Mouse (Mus musculus) forebrain, postnatal 0 days (tissue): ENCODE data around the gene Tor2a. TPM values are rescaled to one million over a fixed set of nuclear protein-coding genes. Genes with fewer than 3 reads are reported as not detected.

ENCODE experiments used
- ATAC-seq: fragments of 200-750 bp; cut with Nextera tagmentation; 2 replicates; pipeline ENCODE4 v1.8.0; 2017; ENCODE audit warnings: mild to moderate bottlenecking, moderate library complexity
- DNase-seq: peaks from one replicate; pipeline ENCODE4 v3.0.0-alpha.2; 2015
- H3K27ac ChIP-seq: fragments of 300-500 bp; sonication (generic); 2 replicates; pipeline ENCODE4 v1.5.1; 2014; ENCODE audit warnings: low read depth, mild to moderate bottlenecking, antibody characterized with exemption, low read length, moderate library complexity, mixed read lengths
- H3K27me3 ChIP-seq: fragments of 300-500 bp; sonication (generic); 2 replicates; pipeline ENCODE4 v1.6.1; 2014; ENCODE audit warnings: mild to moderate bottlenecking, low read length, mixed read lengths; ENCODE audit not compliant: insufficient read depth
- H3K36me3 ChIP-seq: fragments of 300-500 bp; sonication (generic); 2 replicates; pipeline ENCODE4 v1.6.1; 2014; ENCODE audit warnings: mild to moderate bottlenecking, moderate library complexity; ENCODE audit not compliant: insufficient read depth
- H3K4me1 ChIP-seq: fragments of 300-500 bp; sonication (generic); 2 replicates; pipeline ENCODE4 v1.6.1; 2014; ENCODE audit warnings: antibody characterized with exemption; ENCODE audit not compliant: insufficient read depth
- H3K4me2 ChIP-seq: fragments of 300-500 bp; sonication (generic); 2 replicates; pipeline ENCODE4 v1.6.1; 2014; ENCODE audit warnings: low read depth, mild to moderate bottlenecking, moderate library complexity
- H3K4me3 ChIP-seq: fragments of 300-500 bp; sonication (generic); 2 replicates; pipeline ENCODE4 v1.5.1; 2014; ENCODE audit warnings: low read depth, low read length, mixed read lengths
- H3K9ac ChIP-seq: fragments of 300-500 bp; sonication (generic); 2 replicates; pipeline ENCODE4 v1.6.1; 2014; ENCODE audit warnings: mild to moderate bottlenecking
- H3K9me3 ChIP-seq: fragments of 300-500 bp; sonication (generic); 2 replicates; pipeline ENCODE4 v1.6.1; 2016; ENCODE audit warnings: low read length
- CTCF ChIP-seq: sonication (generic); IDR thresholded peaks from 2 replicates; pipeline ENCODE4 v1.5.1; 2016; ENCODE audit warnings: antibody characterized with exemption, control low read depth, low read depth
- WGBS: fragments of 180-500 bp; shearing (Covaris S2); extraction: QIAGEN DNeasy Blood & Tissue Kit; methylation state at CpG from one replicate; pipeline ENCODE4 v1.1.7; 2014; 5-methylcytosine and 5-hydroxymethylcytosine counted together
- polyA plus RNA-seq: library from polyadenylated mRNA; unstranded; fragments of >200 nt; fragmentation: Nextera tagmentation; extraction: Ambion mirVana; gene quantifications from 2 replicates; pipeline ENCODE4 v1.2.1, GENCODE M21; 2015
- total RNA-seq: library from RNA; depleted of rRNA; stranded (reverse); fragments of >200 nt; gene quantifications from 2 replicates; pipeline ENCODE4 v1.2.3, GENCODE M21; 2014

The Tor2a gene
- total and polyA plus RNA-seq, 2 experiments from 2014 or later = 44.8 to 54.3 TPM

DNA sequence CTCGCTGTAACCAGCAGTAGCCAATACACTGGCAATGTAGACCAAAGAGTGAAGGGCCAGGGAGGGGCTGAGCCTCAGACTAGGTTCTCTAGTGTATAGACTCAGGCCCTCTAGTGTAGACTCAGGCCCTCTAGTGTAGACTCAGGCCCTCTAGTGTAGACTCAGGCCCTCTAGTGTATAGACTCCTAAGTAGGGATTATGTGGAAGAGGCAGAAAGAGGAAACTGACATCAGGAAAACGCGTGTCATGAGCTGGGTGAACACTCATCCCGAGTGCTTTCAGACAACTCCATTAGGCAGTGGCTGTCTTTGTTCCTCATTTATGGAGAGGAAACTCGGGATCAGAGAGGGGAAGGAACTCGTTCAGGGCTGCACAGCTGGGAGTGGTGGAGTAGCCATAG lies 20.0 kb upstream of the Tor2a start:
- H3K9me3 ChIP-seq = no peaks in the 10 kb centered on the region
- WGBS = 54% methylated on average over 6 of the region's 6 CpGs

DNA sequence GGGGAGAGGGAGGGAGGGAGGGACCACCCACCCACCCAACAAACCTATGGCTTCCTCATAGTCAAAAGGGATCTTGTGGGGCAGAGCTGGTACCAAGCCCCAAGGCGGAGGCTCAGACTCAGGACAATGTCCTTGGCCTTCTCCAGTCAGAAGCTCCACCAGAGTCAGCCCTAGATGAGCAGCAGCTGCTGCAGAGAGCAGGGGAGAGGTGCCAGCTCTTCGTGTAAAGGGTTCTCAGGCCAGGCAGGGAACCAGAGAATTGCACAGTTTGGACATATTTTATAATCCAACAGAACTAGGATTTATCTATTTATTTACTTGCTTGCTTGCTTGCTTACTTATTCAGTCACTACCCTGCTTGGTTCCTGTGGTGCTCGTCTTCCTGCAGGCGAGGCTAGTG lies 17.7 kb upstream of the Tor2a start:
- Histone ChIP-seq H3K27ac (no peak overlapping the region), H3K9me3 (no peaks in the 10 kb centered on the region), H3K27me3 (no peaks in the 10 kb centered on the region), H3K4me2 (no peak overlapping the region), H3K4me3 (no peak overlapping the region), H3K4me1 (peaks cover 8% of the 10 kb centered on the region; the same call in 1 of the 2 replicates), H3K9ac (no peak overlapping the region), H3K36me3 (peaks cover 2% of the 10 kb centered on the region; the same call in 1 of the 2 replicates)
- TF ChIP-seq CTCF = no peak
- WGBS = 64% methylated on average over 4 of the region's 4 CpGs
- DNase-seq (no peak), ATAC-seq (no peak)

More for the DNA sequence above, 20.0 kb upstream of the Tor2a start:
- TF ChIP-seq CTCF = 0 out of 2 replicates have a peak, but pooled peaks have one; percentile 3
- Histone ChIP-seq H3K27ac (no peak overlapping the region), H3K4me2 (no peak overlapping the region), H3K4me3 (no peak overlapping the region), H3K4me1 (peaks cover 8% of the 10 kb centered on the region; the same call in 1 of the 2 replicates), H3K9ac (no peak overlapping the region), H3K36me3 (no peaks in the 10 kb centered on the region), H3K27me3 (no peaks in the 10 kb centered on the region)
- DNase-seq (no peak), ATAC-seq (no peak)

DNA sequence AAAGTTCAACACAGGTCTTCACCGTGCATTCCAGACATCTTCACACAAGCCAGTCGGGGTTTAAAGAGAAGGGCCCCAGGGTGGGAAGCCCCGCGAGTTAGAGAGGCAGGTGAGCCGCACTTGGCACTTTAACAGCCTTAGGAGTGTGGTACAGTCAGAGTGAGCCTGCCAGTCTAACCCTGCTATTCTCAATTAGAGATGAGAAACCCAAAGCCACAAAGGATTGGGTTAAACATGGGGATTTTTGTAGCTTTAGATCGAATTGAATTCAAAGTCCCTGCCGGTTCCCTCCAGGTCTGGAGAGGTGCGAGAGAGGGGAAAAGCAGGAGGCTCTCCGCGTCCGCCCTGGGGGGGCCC lies 16.1 kb upstream of the Tor2a start, which contains the start of gene 6330409D20Rik:
Gene 6330409D20Rik, minus strand, starts transcription at position 101 of the 357 bp plus-strand sequence.
- Histone ChIP-seq H3K4me3 (peak within 1 kb of the TSS; percentile 89), H3K4me2 (peak within 1 kb of the TSS; percentile 72), H3K4me1 (peaks cover 8% of the 10 kb centered on the region; the same call in 1 of the 2 replicates), H3K36me3 (peaks cover 18% of the 10 kb centered on the region), H3K27ac (peak within 1 kb of the TSS; percentile 86), H3K27me3 (no peaks in the 10 kb centered on the region), H3K9ac (peak within 1 kb of the TSS; percentile 92), H3K9me3 (no peaks in the 10 kb centered on the region)
- WGBS = 9% methylated on average over 11 of the region's 11 CpGs
- TF ChIP-seq CTCF = no peak
- DNase-seq (no peak), ATAC-seq (no peak)

DNA sequence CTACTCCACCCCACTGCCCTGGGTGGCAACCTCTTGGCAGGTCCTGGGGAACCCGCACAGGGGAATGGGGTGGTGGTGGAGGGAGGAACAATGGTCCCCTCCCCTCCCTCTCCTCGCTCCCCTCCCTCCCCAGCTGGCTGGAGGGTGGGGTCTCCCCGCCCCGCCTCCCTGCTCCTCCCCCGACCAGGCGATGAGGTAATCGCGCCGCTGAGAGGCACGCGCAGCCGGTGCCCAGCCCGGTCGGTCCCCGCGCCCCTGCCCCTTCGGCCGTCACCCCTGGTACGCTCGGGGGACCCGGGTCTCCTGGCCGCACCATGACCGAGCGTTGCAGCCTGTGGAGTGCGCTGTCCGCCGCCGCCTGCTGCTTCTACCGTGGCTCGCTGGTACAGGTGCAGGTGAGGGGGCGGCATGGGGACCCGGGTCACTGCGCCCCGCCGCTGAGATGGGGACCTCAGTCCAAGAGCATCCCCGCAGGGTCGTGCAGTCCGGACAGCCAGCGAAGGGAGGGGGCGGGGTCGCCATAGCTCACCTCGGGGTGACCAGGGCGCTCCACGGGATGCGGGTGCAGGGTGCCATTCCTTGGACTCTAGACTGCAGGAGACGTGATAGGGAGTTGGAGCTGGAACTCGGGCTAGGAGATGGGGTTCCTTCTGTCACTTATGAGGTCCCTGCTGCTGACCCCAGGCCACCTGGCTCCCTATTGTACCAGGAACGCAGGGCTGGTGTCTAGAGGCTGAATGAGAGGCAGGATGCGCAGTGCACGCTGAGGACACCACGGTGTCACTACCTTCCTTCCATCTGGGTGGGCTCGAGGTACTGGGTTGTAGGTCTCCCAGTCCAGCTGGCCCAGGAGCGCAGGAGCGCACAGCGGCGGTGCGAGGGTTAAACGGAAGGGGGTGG lies 15.5 kb upstream of the Tor2a start:
- Histone ChIP-seq H3K27me3 (no peaks in the 10 kb centered on the region), H3K27ac (peak overlapping the region; percentile 86), H3K4me3 (peak overlapping the region; percentile 89), H3K4me1 (peaks cover 8% of the 10 kb centered on the region; the same call in 1 of the 2 replicates), H3K9ac (peak overlapping the region; percentile 92), H3K9me3 (no peaks in the 10 kb centered on the region), H3K36me3 (peaks cover 25% of the 10 kb centered on the region), H3K4me2 (peak overlapping the region; percentile 72)
- no peak for TF ChIP-seq CTCF
- ATAC-seq (peak; percentile 52), DNase-seq (peak; percentile 82)
- 11% methylated on average over 57 of the region's 58 CpGs for WGBS

DNA sequence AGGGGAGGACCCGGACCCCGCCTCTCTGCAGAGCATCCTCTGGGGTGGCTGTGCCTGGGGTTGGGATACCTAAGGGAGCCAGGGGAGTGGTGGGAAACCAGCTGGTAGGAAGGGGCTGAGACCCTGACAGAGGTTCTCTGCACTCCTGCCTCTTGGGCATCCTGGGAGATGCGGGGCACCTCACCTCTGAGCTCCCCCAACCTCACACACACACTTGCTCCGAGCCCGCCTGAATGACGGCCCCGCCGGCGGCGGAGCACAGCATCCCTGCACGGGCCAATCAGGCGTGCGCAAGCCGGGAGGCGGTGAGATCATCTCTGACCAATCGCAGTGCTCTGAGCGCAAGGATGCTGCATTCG lies 14.9 kb upstream of the Tor2a start:
- 8% methylated on average over 18 of the region's 18 CpGs for WGBS
- peak; percentile 97 for ATAC-seq

DNA sequence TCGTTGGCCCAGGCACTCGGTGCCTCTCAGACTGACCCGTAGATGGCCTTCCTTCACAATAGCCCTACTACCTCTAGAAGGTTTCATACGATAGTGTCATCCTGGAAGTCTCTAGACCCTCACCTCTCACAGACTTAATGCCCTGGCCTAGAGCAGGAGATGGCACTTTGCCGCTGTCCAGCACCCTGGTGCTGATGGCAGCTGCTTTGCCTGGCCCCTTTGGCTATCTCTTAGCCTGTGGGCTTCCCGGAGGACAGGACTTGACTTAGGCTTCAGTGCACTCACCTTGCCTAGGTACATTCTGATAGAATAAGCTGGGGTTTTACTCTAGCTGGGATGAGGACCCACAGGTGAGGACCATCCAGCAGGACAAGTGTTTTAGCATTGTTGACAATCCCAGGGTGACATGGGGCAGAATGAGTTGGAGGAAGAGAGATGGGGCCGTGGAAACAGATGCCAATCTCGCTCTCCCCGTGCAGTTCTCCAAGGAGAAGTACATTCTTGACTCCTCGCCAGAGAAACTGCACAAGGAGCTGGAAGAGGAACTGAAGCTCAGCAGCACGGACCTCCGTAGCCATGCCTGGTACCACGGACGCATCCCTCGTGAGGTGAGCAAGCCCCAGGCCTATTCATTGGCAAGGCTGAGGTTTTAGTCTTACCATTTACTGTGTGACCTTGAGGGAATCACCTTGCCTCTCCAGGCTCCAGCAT lies 12.6 kb upstream of the Tor2a start:
- DNase-seq (no peak), ATAC-seq (no peak)
- H3K36me3 ChIP-seq = peaks cover 50% of the 10 kb centered on the region
- no peak overlapping the region for H3K4me3 ChIP-seq
- 73% methylated on average over 15 of the region's 15 CpGs for WGBS
- no peak overlapping the region for H3K9ac ChIP-seq
- H3K4me2 ChIP-seq = no peak overlapping the region
- no peak overlapping the region for H3K27ac ChIP-seq
- H3K27me3 ChIP-seq = no peaks in the 10 kb centered on the region
- no peaks in the 10 kb centered on the region for H3K9me3 ChIP-seq
- no peak for TF ChIP-seq CTCF
- peaks cover 8% of the 10 kb centered on the region; the same call in 1 of the 2 replicates for H3K4me1 ChIP-seq

More for the DNA sequence above, 14.9 kb upstream of the Tor2a start:
- H3K36me3 ChIP-seq = peaks cover 31% of the 10 kb centered on the region
- 0 out of 2 replicates have a peak, but pooled peaks have one; percentile 1 for TF ChIP-seq CTCF
- H3K4me2 ChIP-seq = peak overlapping the region; percentile 72
- H3K27me3 ChIP-seq = no peaks in the 10 kb centered on the region
- peak overlapping the region; percentile 86 for H3K27ac ChIP-seq
- H3K9me3 ChIP-seq = no peaks in the 10 kb centered on the region
- DNase-seq = peak; percentile 95
- peak overlapping the region; percentile 89 for H3K4me3 ChIP-seq
- H3K4me1 ChIP-seq = peaks cover 8% of the 10 kb centered on the region; the same call in 1 of the 2 replicates
- H3K9ac ChIP-seq = peak overlapping the region; percentile 92

DNA sequence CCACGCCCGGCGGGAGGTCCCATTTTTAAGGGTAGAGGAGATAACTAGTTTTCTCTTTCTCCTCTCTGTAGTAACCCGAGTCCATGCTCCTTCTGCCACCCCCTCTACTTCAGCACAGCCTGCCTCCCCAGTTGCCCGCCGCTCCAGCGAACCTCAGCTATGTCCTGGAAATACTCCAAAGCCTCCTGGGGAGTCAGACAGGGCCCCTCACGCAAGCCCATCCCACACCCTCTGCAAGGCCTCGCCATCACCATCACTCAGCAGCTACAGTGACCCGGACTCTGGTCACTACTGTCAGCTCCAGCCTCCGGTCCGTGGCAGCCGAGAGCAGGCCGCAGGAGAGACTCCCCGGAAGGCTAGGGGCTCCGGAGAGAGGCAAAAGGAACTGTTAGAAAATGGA lies 8.0 kb upstream of the Tor2a start:
- H3K27me3 ChIP-seq = no peaks in the 10 kb centered on the region
- WGBS = 87% methylated on average over 16 of the region's 16 CpGs
- DNase-seq = no peak
- H3K36me3 ChIP-seq = peaks cover 94% of the 10 kb centered on the region
- H3K9me3 ChIP-seq = no peaks in the 10 kb centered on the region
- H3K4me2 ChIP-seq = no peak overlapping the region
- ATAC-seq = no peak
- H3K27ac ChIP-seq = no peak overlapping the region
- no peak overlapping the region for H3K9ac ChIP-seq
- no peak for TF ChIP-seq CTCF
- H3K4me1 ChIP-seq = no peaks in the 10 kb centered on the region
- no peak overlapping the region for H3K4me3 ChIP-seq
